Mouse (Mus musculus) B cell, adult 67 days (primary cell): ENCODE measurements around the gene Cbln3. TPM values are rescaled to one million over a fixed set of nuclear protein-coding genes. Genes with fewer than 3 reads are reported as not detected.

Experiments used
- total RNA-seq, 2 experiments: library from RNA; stranded (reverse); gene quantifications; 4 replicates each; pipeline ENCODE4 v1.2.4; 2023

The Cbln3 gene
- total RNA-seq, result under 1 TPM in 1 of 2 experiments, not detected in 1; 0.32 TPM

GRCm38 (mm10) chr14:55884166-55884565 lies at the start of gene Cbln3:
TSS of gene Cbln3 (minus strand) at chr14:55884392.

GRCm38 (mm10) chr14:55899701-55900413 lies 15.7 kb upstream of the Cbln3 start, which contains the start of gene Sdr39u1:
TSS of gene Sdr39u1 (minus strand) at chr14:55900293.

DNA sequence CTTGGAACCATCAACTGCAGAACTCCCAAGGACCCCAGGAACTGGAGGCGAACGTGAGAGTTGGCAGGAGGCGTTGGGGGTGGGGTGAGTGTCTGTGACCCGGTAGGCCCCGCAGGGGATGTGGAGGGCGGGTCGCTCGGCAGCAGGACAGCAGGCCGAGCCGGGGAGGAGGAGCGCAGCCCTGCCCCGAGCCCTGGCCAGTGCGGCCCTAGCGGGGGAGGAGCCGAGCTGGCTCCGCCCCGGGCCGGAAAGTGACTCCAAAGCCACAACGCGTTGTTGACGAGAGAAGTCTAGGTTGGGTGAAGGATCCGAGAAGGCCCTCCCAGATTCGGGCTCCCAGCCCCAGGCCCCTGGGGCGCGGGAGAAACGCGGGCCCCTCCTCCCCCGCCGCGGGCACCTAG lies 521 bp upstream of the Cbln3 start, which contains the start of gene Khnyn:
Gene Khnyn, plus strand, starts transcription at position 235 of the 401 bp plus-strand sequence.

GRCm38 (mm10) chr14:55853621-55854285 lies 30.4 kb downstream of the Cbln3 start, which contains the start of gene Nynrin:
TSS of gene Nynrin (plus strand) at chr14:55854010.

Other genes with a start within 250 kb of the Cbln3 start
- 10 to 100 TPM; 60.2 to 61.5 TPM for gene Ipo4, start 248.4 kb downstream of the Cbln3 start, total RNA-seq
- gene Gm49378, start 246.5 kb downstream of the Cbln3 start, total RNA-seq, result 1 to 10 TPM; 1.7 to 3.5 TPM
- 10 to 100 TPM; 46.3 to 48.5 TPM for gene Tm9sf1, start 240.6 kb downstream of the Cbln3 start, total RNA-seq
- gene Tssk4, start 234.2 kb downstream of the Cbln3 start, total RNA-seq, result 1 to 10 TPM; 2.9 to 4.8 TPM
- 10 to 100 TPM; 47.2 to 57.2 TPM for gene Mdp1, start 223.9 kb downstream of the Cbln3 start, total RNA-seq
- 10 to 100 TPM; 28.5 to 30.2 TPM for gene Gmpr2, start 212.5 kb downstream of the Cbln3 start, total RNA-seq
- gene Nedd8, start 212.3 kb downstream of the Cbln3 start, total RNA-seq, result 100 to 1,000 TPM; 171 to 189 TPM
- 100 to 1,000 TPM; 130 to 157 TPM for gene Tinf2, start 202.6 kb downstream of the Cbln3 start, total RNA-seq
- 1 to 10 TPM; 1.8 to 2.0 TPM for gene Tgm1, start 170.5 kb downstream of the Cbln3 start, total RNA-seq
- gene Rabggta, start 162.1 kb downstream of the Cbln3 start, total RNA-seq, result 10 to 100 TPM; 81.0 to 97.5 TPM
- gene Dhrs1, start 138.7 kb downstream of the Cbln3 start, total RNA-seq, result 10 to 100 TPM; 25.6 to 29.9 TPM
- 10 to 100 TPM; 32.3 to 39.4 TPM for gene Nop9, start 138.7 kb downstream of the Cbln3 start, total RNA-seq
- not detected for gene Cideb, start 125.9 kb downstream of the Cbln3 start, total RNA-seq
- under 1 TPM; 0.52 to 0.53 TPM for gene Ltb4r2, start 123.0 kb downstream of the Cbln3 start, total RNA-seq
- gene Ltb4r1, start 118.4 kb downstream of the Cbln3 start, total RNA-seq, result not detected
- under 1 TPM in 1 of 2 experiments, not detected in 1; 0.44 TPM for gene Adcy4, start 100.3 kb downstream of the Cbln3 start, total RNA-seq
- gene Ripk3, start 95.5 kb downstream of the Cbln3 start, total RNA-seq, result 10 to 100 TPM; 57.2 to 75.3 TPM
- not detected for gene Nfatc4, start 61.2 kb downstream of the Cbln3 start, total RNA-seq
- gene Nynrin, start 30.4 kb downstream of the Cbln3 start, total RNA-seq, result not detected
- gene Khnyn, start 555 bp upstream of the Cbln3 start, total RNA-seq, result 100 to 1,000 TPM; 111 to 115 TPM
- gene Sdr39u1, start 15.9 kb upstream of the Cbln3 start, total RNA-seq, result 10 to 100 TPM; 24.9 to 30.8 TPM
- not detected for gene Cma1, start 60.3 kb upstream of the Cbln3 start, total RNA-seq
- gene Cma2, start 66.6 kb upstream of the Cbln3 start, total RNA-seq, result not detected
- not detected for gene Mcpt1, start 133.6 kb upstream of the Cbln3 start, total RNA-seq
- gene Mcpt9, start 146.1 kb upstream of the Cbln3 start, total RNA-seq, result not detected
- gene Mcpt2, start 157.6 kb upstream of the Cbln3 start, total RNA-seq, result not detected
- not detected for gene Mcpt4, start 177.9 kb upstream of the Cbln3 start, total RNA-seq
- gene Mcpt8, start 200.9 kb upstream of the Cbln3 start, total RNA-seq, result not detected
- gene Ctsg, start 218.2 kb upstream of the Cbln3 start, total RNA-seq, result not detected
- gene Gzme, start 236.2 kb upstream of the Cbln3 start, total RNA-seq, result not detected
- gene Gzmd, start 248.2 kb upstream of the Cbln3 start, total RNA-seq, result not detected